Mouse (Mus musculus) forebrain, embryonic 12.5 days (tissue): ENCODE results near the gene Ttc30b. TPM values are rescaled to one million over a fixed set of nuclear protein-coding genes. Genes with fewer than 3 reads are reported as not detected.

Experiments used
- ATAC-seq: fragments of 200-750 bp; cut with Nextera tagmentation; 2 replicates; pipeline ENCODE4 v1.8.0; 2017; ENCODE audit warnings: moderate TSS enrichment; ENCODE audit not compliant: low FRiP score
- H3K27ac ChIP-seq: fragments of 300-500 bp; sonication (generic); 2 replicates; pipeline ENCODE4 v1.5.1; 2016; ENCODE audit warnings: mild to moderate bottlenecking
- H3K27me3 ChIP-seq: fragments of 300-500 bp; sonication (generic); 2 replicates; pipeline ENCODE4 v1.6.1; 2016; ENCODE audit warnings: mild to moderate bottlenecking
- H3K36me3 ChIP-seq: fragments of 300-500 bp; sonication (generic); replicated peaks from 2 replicates; pipeline ENCODE4 v1.6.1; 2016; ENCODE audit warnings: mild to moderate bottlenecking
- H3K4me1 ChIP-seq: fragments of 300-500 bp; sonication (generic); 2 replicates; pipeline ENCODE4 v1.6.1; 2016
- H3K4me2 ChIP-seq: fragments of 300-500 bp; sonication (generic); 2 replicates; pipeline ENCODE4 v1.6.1; 2016; ENCODE audit warnings: mild to moderate bottlenecking, moderate library complexity
- H3K4me3 ChIP-seq: fragments of 300-500 bp; sonication (generic); replicated peaks from 2 replicates; pipeline ENCODE4 v1.5.1; 2016; ENCODE audit warnings: mild to moderate bottlenecking
- H3K9ac ChIP-seq: fragments of 300-500 bp; sonication (generic); 2 replicates; pipeline ENCODE4 v1.6.1; 2016; ENCODE audit warnings: mild to moderate bottlenecking
- H3K9me3 ChIP-seq: fragments of 300-500 bp; sonication (generic); 2 replicates; pipeline ENCODE4 v1.6.1; 2016
- WGBS: fragments of 180-500 bp; shearing (Covaris S2); methylation state at CpG from one replicate; pipeline ENCODE4 v1.1.7; 2016; 5-methylcytosine and 5-hydroxymethylcytosine counted together
- polyA plus RNA-seq: library from polyadenylated mRNA; unstranded; fragments of >200 nt; fragmentation: Nextera tagmentation; extraction: Ambion mirVana; gene quantifications from 2 replicates; pipeline ENCODE4 v1.2.1, GENCODE M21; 2016

Gene Ttc30b
- polyA plus RNA-seq, 1 experiment from 2014 or later: 7.8 TPM

DNA sequence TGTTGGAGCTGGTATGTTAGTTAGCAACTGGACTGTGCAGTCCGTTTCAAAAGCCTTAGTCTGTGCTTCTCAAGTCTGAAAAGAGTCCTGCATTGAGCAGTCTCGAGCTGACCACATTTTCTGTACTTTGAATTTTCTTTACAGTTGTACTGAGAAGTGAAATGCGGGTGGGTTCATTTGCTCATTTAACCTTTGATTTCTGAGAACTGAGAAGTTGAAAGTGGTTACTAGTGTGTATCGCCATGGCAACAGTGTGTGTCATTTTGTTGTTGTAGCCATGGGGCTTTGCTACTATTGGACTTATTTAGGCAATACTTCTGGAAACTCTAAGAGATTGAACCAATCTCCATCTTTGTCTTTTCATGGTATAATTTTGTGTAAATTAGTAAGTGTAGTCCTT is 46.4 kb downstream of the Ttc30b start:
- Histone ChIP-seq H3K27ac (no peak overlapping the region), H3K4me1 (no peaks in the 10 kb centered on the region), H3K27me3 (no peaks in the 10 kb centered on the region), H3K36me3 (peaks cover 5% of the 10 kb centered on the region), H3K4me2 (no peak overlapping the region), H3K4me3 (no peak overlapping the region), H3K9ac (no peak overlapping the region), H3K9me3 (no peaks in the 10 kb centered on the region)
- WGBS: 47% methylated on average over 4 of the region's 4 CpGs
- ATAC-seq: no peak

Other genes with a start within 250 kb of the Ttc30b start
- 18.6 and 20.4 TPM in 2 replicates for gene Nfe2l2, start 233.9 kb downstream of the Ttc30b start, polyA plus RNA-seq
- 43.9 and 45.1 TPM in 2 replicates for gene Agps, start 106.4 kb downstream of the Ttc30b start, polyA plus RNA-seq
- 0.46 and 0.50 TPM in 2 replicates for gene Ttc30a2, start 39.6 kb upstream of the Ttc30b start, polyA plus RNA-seq
- gene Ttc30a1, start 43.4 kb upstream of the Ttc30b start, polyA plus RNA-seq: 8.9 and 10.0 TPM in 2 replicates